Mouse (Mus musculus) neural tube, embryonic 15.5 days (tissue): ENCODE measurements at regions not wholly inside any gene's neighbourhood (a gene's known extent, or its start where the extent isn't known, plus 50 kb on each side); places are given as distances from the start of the nearest gene placed in this dataset.
A peak's percentile ranks its signal among the peaks of the same experiment; 100 is the strongest.

Source experiments
- ATAC-seq: fragments of 200-750 bp; cut with Nextera tagmentation; 2 replicates; pipeline ENCODE4 v1.8.0; 2017; ENCODE audit warnings: mild to moderate bottlenecking, moderate TSS enrichment, moderate library complexity; ENCODE audit not compliant: low FRiP score
- H3K27ac ChIP-seq: fragments of 300-500 bp; sonication (generic); replicated peaks from 2 replicates; pipeline ENCODE4 v1.5.1; 2015; ENCODE audit warnings: mild to moderate bottlenecking, inconsistent platforms
- H3K27me3 ChIP-seq: fragments of 300-500 bp; sonication (generic); replicated peaks from 2 replicates; pipeline ENCODE4 v1.6.1; 2015; ENCODE audit warnings: inconsistent platforms
- H3K36me3 ChIP-seq: fragments of 300-500 bp; sonication (generic); 2 replicates; pipeline ENCODE4 v1.6.1; 2015; ENCODE audit warnings: inconsistent platforms
- H3K4me1 ChIP-seq: fragments of 300-500 bp; sonication (generic); 2 replicates; pipeline ENCODE4 v1.6.1; 2015; ENCODE audit warnings: inconsistent platforms
- H3K4me2 ChIP-seq: fragments of 300-500 bp; sonication (generic); 2 replicates; pipeline ENCODE4 v1.6.1; 2015; ENCODE audit warnings: inconsistent platforms, mild to moderate bottlenecking, moderate library complexity
- H3K4me3 ChIP-seq: fragments of 300-500 bp; sonication (generic); replicated peaks from 2 replicates; pipeline ENCODE4 v1.5.1; 2015; ENCODE audit warnings: mild to moderate bottlenecking, inconsistent platforms
- H3K9ac ChIP-seq: fragments of 300-500 bp; sonication (generic); replicated peaks from 2 replicates; pipeline ENCODE4 v1.6.1; 2015; ENCODE audit warnings: mild to moderate bottlenecking, inconsistent platforms
- H3K9me3 ChIP-seq: fragments of 300-500 bp; sonication (generic); replicated peaks from 2 replicates; pipeline ENCODE4 v1.6.1; 2016; ENCODE audit warnings: inconsistent platforms
- WGBS: fragments of 180-500 bp; shearing (Covaris S2); methylation state at CpG from one replicate; pipeline ENCODE4 v1.1.7; 2015; ENCODE audit warnings: mixed read lengths; 5-methylcytosine and 5-hydroxymethylcytosine counted together

DNA sequence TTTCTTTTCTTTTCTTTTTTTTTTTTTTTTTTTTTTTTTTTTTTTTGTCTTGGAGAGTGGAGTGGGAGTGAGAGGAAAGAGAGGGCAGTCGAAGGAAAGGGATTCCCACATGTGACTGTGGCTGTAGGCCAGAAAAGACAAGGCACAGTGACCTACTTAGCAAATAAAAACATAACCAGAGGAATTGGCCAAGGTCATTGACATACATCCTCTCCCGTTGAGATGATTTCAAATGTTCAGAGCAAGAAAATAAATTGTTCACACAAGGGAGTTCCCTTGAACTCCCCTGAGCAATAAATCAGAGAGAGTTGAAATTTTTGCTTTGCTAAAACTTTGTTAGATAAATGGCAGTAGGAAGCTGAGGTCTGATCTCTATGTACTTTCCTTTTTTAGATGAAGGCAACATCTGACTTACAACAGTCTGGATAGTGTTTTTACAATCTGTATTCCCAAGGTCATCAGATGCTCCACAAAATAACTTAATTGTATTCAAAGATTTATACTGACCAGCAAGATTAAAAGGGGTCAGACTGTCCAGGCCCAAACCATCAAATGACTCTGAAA lies 174.4 kb upstream of the Megf9 start:
- Histone ChIP-seq H3K9ac (no peak overlapping the region), H3K36me3 (no peaks in the 10 kb centered on the region), H3K4me2 (no peak overlapping the region), H3K4me3 (no peak overlapping the region), H3K27ac (no peak overlapping the region), H3K27me3 (no peaks in the 10 kb centered on the region), H3K9me3 (no peaks in the 10 kb centered on the region), H3K4me1 (no peaks in the 10 kb centered on the region)
- no peak for ATAC-seq
- 76% methylated on average over 2 of the region's 2 CpGs for WGBS

DNA sequence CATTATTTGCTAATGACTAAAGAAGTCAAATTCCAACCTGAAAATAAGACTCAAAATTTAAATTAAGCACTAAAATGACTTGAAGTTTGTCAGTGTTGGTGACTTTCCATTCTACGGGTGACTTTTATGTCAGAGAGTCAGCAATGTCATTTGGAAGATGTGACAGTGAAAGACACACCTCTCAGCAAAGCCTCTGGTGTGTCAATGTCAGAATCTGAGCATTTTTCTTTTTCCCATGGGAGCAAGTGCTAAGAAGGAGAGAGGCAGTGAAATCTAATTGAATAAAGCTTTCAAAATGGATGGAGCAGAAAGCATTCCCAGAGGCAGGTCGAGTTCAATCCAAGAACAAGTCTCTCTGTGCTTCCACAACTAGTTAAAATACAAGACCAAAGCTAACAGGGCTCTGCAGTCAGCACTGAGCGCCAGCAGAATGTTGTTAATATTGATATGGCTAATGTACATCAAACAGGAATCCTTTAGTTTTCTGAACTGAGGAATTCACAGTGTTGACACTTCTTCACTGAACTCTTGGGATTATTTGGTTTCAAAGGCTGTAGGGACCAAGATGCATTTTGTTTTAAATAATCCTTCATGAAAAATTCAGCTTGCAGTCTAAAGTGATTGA lies 170.4 kb upstream of the Megf9 start:
- 83% methylated on average over 3 of the region's 3 CpGs for WGBS

DNA sequence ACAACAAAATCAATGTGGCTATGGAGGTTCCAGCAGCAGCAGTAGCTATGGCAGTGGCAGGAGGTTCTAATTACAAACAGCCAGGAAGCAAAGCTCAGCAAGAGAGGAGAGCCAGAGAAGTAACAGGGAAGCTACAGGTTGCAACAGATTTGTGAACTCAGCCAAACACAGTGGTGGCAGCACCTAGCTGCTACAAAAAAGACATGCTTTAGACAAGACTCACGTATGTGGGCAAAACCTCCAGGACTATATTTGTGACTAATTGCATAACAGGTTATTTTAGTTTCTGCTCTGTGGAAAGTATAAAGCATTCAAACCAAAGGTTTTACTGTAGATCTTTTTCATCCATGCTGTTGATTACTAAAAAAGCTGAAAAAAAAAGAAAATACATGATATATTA lies 166.1 kb upstream of the Megf9 start:
- H3K9ac ChIP-seq = no peak overlapping the region
- H3K9me3 ChIP-seq = no peaks in the 10 kb centered on the region
- H3K36me3 ChIP-seq = no peaks in the 10 kb centered on the region
- H3K4me3 ChIP-seq = no peak overlapping the region
- no peak overlapping the region for H3K27ac ChIP-seq
- H3K4me1 ChIP-seq = no peaks in the 10 kb centered on the region
- 93% methylated on average over 1 of the region's 1 CpGs for WGBS
- no peak overlapping the region for H3K4me2 ChIP-seq
- no peaks in the 10 kb centered on the region for H3K27me3 ChIP-seq
- no peak for ATAC-seq

More for the DNA sequence above, 170.4 kb upstream of the Megf9 start:
- H3K4me3 ChIP-seq = no peak overlapping the region
- H3K4me1 ChIP-seq = no peaks in the 10 kb centered on the region
- no peak overlapping the region for H3K27ac ChIP-seq
- H3K9ac ChIP-seq = no peak overlapping the region
- no peaks in the 10 kb centered on the region for H3K9me3 ChIP-seq
- no peaks in the 10 kb centered on the region for H3K27me3 ChIP-seq
- no peaks in the 10 kb centered on the region for H3K36me3 ChIP-seq
- ATAC-seq = no peak
- H3K4me2 ChIP-seq = no peak overlapping the region

DNA sequence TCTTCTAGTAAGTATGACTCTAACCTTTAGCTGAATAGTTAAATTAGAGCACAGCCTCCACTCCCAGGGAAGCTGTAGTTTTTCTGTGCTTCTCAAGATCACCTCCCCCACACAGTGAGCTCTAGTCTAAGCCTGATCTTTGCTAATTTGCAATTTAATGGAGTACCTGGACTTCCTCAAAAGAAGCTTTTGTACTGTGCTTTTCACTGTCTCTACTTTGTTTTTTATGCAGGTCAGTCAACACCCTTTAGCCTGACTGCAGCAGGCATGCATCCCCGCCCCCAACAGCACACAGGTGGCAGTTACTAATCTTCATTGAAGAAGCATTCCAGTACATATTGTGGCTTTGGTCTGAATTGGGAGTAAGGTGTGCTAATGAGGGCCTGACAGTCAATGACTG lies 129.4 kb upstream of the Megf9 start:
- H3K9ac ChIP-seq = no peak overlapping the region
- 0 out of 2 replicates have a peak, but pooled peaks cover 3% of the 10 kb centered on the region for H3K9me3 ChIP-seq
- ATAC-seq = no peak

DNA sequence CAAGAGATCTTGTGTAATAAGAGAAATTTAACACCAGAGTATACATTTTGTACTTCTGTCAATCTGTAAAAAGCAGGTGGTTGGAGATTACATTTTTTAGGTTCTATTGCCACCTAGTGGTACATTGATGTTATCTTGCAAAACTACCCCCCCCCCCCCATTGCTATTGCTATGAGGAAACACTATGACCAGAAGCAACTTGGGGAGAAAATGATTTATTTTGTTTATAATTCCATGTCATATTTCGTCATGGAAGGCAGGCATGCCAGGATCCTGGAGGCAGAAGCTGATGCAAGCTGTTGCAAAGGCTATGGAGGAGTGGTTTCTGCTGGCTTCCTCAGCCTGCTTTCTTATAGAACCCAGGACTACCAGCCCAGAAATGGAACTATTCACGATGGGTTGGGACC lies 86.6 kb upstream of the Megf9 start:
- Histone ChIP-seq H3K36me3 (no peaks in the 10 kb centered on the region), H3K4me3 (no peak overlapping the region), H3K9me3 (no peaks in the 10 kb centered on the region), H3K9ac (no peak overlapping the region), H3K27me3 (no peaks in the 10 kb centered on the region), H3K4me2 (no peak overlapping the region), H3K27ac (no peak overlapping the region), H3K4me1 (no peaks in the 10 kb centered on the region)
- WGBS = 48% methylated on average over 2 of the region's 2 CpGs
- ATAC-seq = no peak

More for the DNA sequence above, 129.4 kb upstream of the Megf9 start:
- no peaks in the 10 kb centered on the region for H3K4me1 ChIP-seq
- 90% methylated on average over 1 of the region's 1 CpGs for WGBS
- H3K4me3 ChIP-seq = no peak overlapping the region
- H3K27me3 ChIP-seq = no peaks in the 10 kb centered on the region
- no peaks in the 10 kb centered on the region for H3K36me3 ChIP-seq
- no peak overlapping the region for H3K4me2 ChIP-seq
- no peak overlapping the region for H3K27ac ChIP-seq

DNA sequence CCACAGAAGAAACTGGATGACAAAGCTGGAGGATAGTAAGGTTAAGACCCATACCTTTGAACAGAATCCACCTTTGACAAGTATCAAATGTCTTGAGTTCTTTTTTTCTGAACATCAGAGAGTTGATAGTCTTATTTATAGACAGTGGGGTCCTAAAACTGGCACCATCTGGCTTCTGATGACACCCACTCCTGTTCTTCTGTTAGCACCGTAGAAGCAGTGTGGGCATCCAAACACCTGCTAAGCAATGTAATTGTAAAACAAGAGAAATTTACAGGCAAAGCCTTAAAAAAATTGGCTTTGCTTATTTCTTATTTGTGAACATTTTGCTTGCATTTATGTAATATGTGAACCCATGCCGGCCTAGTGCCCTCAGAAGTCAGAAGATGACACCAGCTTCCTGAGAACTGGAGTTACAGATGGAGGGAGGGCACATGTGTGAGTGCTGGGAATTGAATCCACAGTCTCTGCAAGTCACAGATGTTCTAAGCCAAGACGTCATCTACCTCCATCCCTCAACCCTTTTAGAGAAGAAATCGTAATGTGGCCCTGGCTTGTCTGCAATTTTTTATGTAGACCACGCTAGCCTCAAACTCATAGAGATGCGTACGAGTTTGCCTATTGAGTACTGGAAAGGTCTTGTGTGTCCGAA lies 85.0 kb upstream of the Megf9 start:
- H3K36me3 ChIP-seq = no peaks in the 10 kb centered on the region
- H3K27me3 ChIP-seq = no peaks in the 10 kb centered on the region
- H3K4me3 ChIP-seq = no peak overlapping the region
- no peaks in the 10 kb centered on the region for H3K4me1 ChIP-seq
- ATAC-seq = no peak
- no peak overlapping the region for H3K4me2 ChIP-seq
- no peak overlapping the region for H3K27ac ChIP-seq
- no peaks in the 10 kb centered on the region for H3K9me3 ChIP-seq
- H3K9ac ChIP-seq = no peak overlapping the region
- 90% methylated on average over 8 of the region's 8 CpGs for WGBS

DNA sequence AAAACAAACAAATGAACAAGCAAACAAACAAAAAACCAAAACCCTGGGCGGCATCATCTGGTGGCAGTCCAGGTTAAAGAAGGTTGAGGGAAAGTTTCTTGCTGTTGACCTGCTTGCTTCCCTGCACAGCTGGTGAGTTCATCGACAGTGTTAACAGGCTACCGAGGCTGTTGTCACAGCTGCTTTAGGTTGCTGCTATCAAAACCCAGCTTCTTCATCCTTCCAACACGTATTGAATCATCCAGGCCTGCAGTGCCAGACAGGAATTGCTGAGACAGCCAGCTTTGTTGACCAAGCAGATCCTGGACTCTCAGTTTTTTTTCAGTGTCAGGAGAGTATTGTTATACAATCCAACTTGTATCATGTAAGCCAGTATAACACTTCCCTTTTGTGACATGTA lies 81.0 kb upstream of the Megf9 start:
- Histone ChIP-seq H3K36me3 (no peaks in the 10 kb centered on the region), H3K27ac (no peak overlapping the region), H3K4me2 (no peak overlapping the region), H3K9ac (no peak overlapping the region), H3K4me3 (no peak overlapping the region), H3K4me1 (no peaks in the 10 kb centered on the region), H3K9me3 (no peaks in the 10 kb centered on the region), H3K27me3 (no peaks in the 10 kb centered on the region)
- 77% methylated on average over 4 of the region's 4 CpGs for WGBS
- ATAC-seq = no peak

DNA sequence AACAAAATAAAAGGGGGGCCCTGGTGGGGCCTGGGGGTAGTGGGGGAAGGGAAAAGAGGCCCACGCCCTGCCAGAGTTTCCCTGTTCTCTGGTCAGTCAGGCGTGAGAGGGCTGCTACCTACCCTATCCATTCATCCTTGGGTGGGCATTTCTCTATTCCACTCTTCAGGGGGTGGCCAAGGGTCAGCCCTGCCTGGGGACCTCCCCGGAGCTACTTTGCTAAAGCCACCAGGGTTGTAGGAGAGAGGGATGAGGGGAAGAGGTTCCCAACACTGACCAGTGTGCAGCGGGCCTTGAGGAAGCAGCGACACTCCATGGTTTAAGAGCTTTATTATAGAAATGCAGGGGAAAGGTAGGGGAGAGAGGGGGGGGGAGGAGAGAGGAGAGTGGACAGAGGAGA lies 79.6 kb upstream of the Megf9 start:
- no peaks in the 10 kb centered on the region for H3K4me1 ChIP-seq
- no peak for ATAC-seq
- no peak overlapping the region for H3K9ac ChIP-seq
- no peak overlapping the region for H3K4me3 ChIP-seq
- H3K27me3 ChIP-seq = no peaks in the 10 kb centered on the region
- no peaks in the 10 kb centered on the region for H3K36me3 ChIP-seq
- no peak overlapping the region for H3K27ac ChIP-seq
- no peak overlapping the region for H3K4me2 ChIP-seq
- H3K9me3 ChIP-seq = no peaks in the 10 kb centered on the region
- 57% methylated on average over 5 of the region's 5 CpGs for WGBS

DNA sequence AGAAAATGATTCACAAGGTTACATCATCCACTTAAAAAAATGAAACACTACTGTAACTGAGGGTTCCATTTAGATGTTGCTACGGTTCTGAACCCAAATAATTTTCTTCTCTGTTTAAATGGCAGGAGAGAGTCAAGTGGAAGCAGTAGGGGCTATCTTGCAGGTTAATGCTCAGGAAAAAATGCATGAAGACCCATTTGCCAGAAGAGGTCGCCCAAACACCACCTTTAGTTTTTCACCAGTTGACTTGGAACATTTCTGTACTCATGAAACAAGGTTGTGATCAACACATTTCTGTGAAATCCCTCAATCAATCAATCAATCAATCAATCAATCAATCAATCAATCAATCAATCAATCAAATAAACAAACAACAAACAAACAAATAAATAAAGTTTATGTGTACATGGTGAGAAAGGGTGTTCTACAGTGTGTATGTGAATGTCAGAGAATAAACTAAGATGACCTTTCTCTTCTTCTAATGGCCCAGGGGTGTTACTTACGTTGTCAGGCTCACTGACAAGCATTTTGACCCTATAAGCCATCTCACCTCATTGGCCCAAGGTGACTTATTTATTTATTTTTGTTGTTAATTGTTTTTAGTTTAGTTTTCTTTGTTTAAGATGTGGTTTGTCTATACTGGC lies 68.5 kb upstream of the Megf9 start:
- Histone ChIP-seq H3K9me3 (no peaks in the 10 kb centered on the region), H3K4me2 (no peak overlapping the region), H3K4me3 (no peak overlapping the region), H3K36me3 (no peaks in the 10 kb centered on the region), H3K27me3 (peaks cover 5% of the 10 kb centered on the region; the same call in 1 of the 2 replicates), H3K9ac (no peak overlapping the region), H3K27ac (no peak overlapping the region), H3K4me1 (no peaks in the 10 kb centered on the region)
- no peak for ATAC-seq
- 25% methylated on average over 3 of the region's 3 CpGs for WGBS

DNA sequence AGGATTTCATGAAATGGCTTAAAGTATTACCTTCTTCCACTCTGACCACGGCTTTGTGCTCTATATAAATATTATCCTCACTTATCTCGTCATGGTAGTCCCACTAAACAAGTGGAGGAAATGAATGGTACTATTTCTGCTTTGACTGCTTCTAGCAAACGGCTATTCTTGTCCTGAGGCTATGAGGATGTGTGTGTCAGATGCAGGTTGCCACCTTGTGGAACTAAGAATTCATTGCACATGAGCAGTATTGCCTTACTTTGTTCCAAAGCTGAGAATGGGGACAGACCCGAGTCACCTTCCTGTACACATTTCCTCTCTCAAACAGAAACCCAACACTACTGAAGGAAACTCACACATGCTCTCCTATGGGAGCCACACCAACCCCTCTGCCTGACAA lies 66.5 kb upstream of the Megf9 start:
- Histone ChIP-seq H3K4me1 (no peaks in the 10 kb centered on the region), H3K9ac (no peak overlapping the region), H3K27ac (no peak overlapping the region), H3K36me3 (no peaks in the 10 kb centered on the region), H3K4me2 (no peak overlapping the region), H3K9me3 (no peaks in the 10 kb centered on the region), H3K4me3 (no peak overlapping the region), H3K27me3 (peaks cover 5% of the 10 kb centered on the region; the same call in 1 of the 2 replicates)
- WGBS = 14% methylated on average over 4 of the region's 4 CpGs
- ATAC-seq = peak; percentile 79; the same call in 1 of the 2 replicates
